Mouse (Mus musculus) B cell, adult 67 days (primary cell): ENCODE data around the gene Slc15a4. TPM values are rescaled to one million over a fixed set of nuclear protein-coding genes. Genes with fewer than 3 reads are reported as not detected.

ENCODE experiments used
- total RNA-seq, 2 experiments: library from RNA; stranded (reverse); gene quantifications; 4 replicates each; pipeline ENCODE4 v1.2.4; 2023

The Slc15a4 gene
- 100 to 1,000 TPM; 220 to 228 TPM for total RNA-seq

GRCm38 (mm10) chr5:127632167-127633145 is at the start of gene Slc15a4, which contains the start of gene Glt1d1:
TSS of gene Slc15a4 (minus strand) at chr5:127632897.
TSS of gene Glt1d1 (plus strand) at chr5:127632262.

Other genes with a start within 250 kb of the Slc15a4 start
- not detected for gene Glt1d1, start 635 bp downstream of the Slc15a4 start, total RNA-seq